Mouse (Mus musculus): ENCODE measurements around the gene Twsg1. TPM values are rescaled to one million over a fixed set of nuclear protein-coding genes. Genes with fewer than 3 reads are reported as not detected.

Gene Twsg1
- polyA plus RNA-seq, 1 experiment from 2014 or later, result 96.2 TPM

- DNase-seq (ENCODE audit: low spot score), result no peak
- no peaks in the 10 kb centered on the region; the same call in 1 of the 2 replicates for H3K4me1 ChIP-seq (ENCODE audit: control insufficient read depth, insufficient read depth, low read length)
- no peak overlapping the region for H3K4me3 ChIP-seq (ENCODE audit: low read depth, low read length)
- ATAC-seq (ENCODE audit: insufficient read depth, low FRiP score, low TSS enrichment), result no peak
- H3K9ac ChIP-seq (ENCODE audit: low read length), result no peak overlapping the region
- H3K27ac ChIP-seq (ENCODE audit: low read depth, low read length), result no peak overlapping the region
- WGBS, result 94% methylated on average over 2 of the region's 2 CpGs
- no peaks in the 10 kb centered on the region for H3K36me3 ChIP-seq (ENCODE audit: control insufficient read depth, insufficient read depth, low read length)
- H3K4me2 ChIP-seq (ENCODE audit: low read depth), result no peak overlapping the region
- H3K27me3 ChIP-seq (ENCODE audit: control insufficient read depth, insufficient read depth, low read length), result no peaks in the 10 kb centered on the region
- no peaks in the 10 kb centered on the region for H3K9me3 ChIP-seq (ENCODE audit: control insufficient read depth, low read length)
Measured at GRCm38 (mm10) chr17:65912202-65912601, 38.8 kb downstream of the Twsg1 start.

- H3K9me3 ChIP-seq (ENCODE audit: control insufficient read depth, low read length), result no peaks in the 10 kb centered on the region
- ATAC-seq (ENCODE audit: insufficient read depth, low FRiP score, low TSS enrichment), result no peak
- no peak for DNase-seq (ENCODE audit: low spot score)
- H3K27ac ChIP-seq (ENCODE audit: low read depth, low read length), result no peak overlapping the region
- WGBS, result 75% methylated on average over 15 of the region's 15 CpGs
- no peaks in the 10 kb centered on the region for H3K27me3 ChIP-seq (ENCODE audit: control insufficient read depth, insufficient read depth, low read length)
- no peaks in the 10 kb centered on the region; the same call in 1 of the 2 replicates for H3K4me1 ChIP-seq (ENCODE audit: control insufficient read depth, insufficient read depth, low read length)
- no peak overlapping the region for H3K9ac ChIP-seq (ENCODE audit: low read length)
- no peak overlapping the region for H3K4me2 ChIP-seq (ENCODE audit: low read depth)
- H3K4me3 ChIP-seq (ENCODE audit: low read depth, low read length), result no peak overlapping the region
- H3K36me3 ChIP-seq (ENCODE audit: control insufficient read depth, insufficient read depth, low read length), result no peaks in the 10 kb centered on the region
Measured at GRCm38 (mm10) chr17:65911285-65912069, 39.5 kb downstream of the Twsg1 start.

GRCm38 (mm10) chr17:65908270-65908669 lies 42.8 kb downstream of the Twsg1 start:
- Histone ChIP-seq H3K9me3 (ENCODE audit: control insufficient read depth, low read length) (no peaks in the 10 kb centered on the region), H3K4me3 (ENCODE audit: low read depth, low read length) (no peak overlapping the region), H3K36me3 (ENCODE audit: control insufficient read depth, insufficient read depth, low read length) (no peaks in the 10 kb centered on the region), H3K4me1 (ENCODE audit: control insufficient read depth, insufficient read depth, low read length) (no peaks in the 10 kb centered on the region), H3K4me2 (ENCODE audit: low read depth) (no peak overlapping the region), H3K27me3 (ENCODE audit: control insufficient read depth, insufficient read depth, low read length) (no peaks in the 10 kb centered on the region), H3K27ac (ENCODE audit: low read depth, low read length) (no peak overlapping the region), H3K9ac (ENCODE audit: low read length) (no peak overlapping the region)
- DNase-seq (ENCODE audit: low spot score) (no peak), ATAC-seq (ENCODE audit: insufficient read depth, low FRiP score, low TSS enrichment) (no peak)

- ATAC-seq (ENCODE audit: insufficient read depth, low FRiP score, low TSS enrichment) (no peak), DNase-seq (ENCODE audit: low spot score) (no peak)
- Histone ChIP-seq H3K36me3 (ENCODE audit: control insufficient read depth, insufficient read depth, low read length) (no peaks in the 10 kb centered on the region), H3K27ac (ENCODE audit: low read depth, low read length) (no peak overlapping the region), H3K4me2 (ENCODE audit: low read depth) (no peak overlapping the region), H3K9me3 (ENCODE audit: control insufficient read depth, low read length) (no peaks in the 10 kb centered on the region), H3K9ac (ENCODE audit: low read length) (no peak overlapping the region), H3K4me1 (ENCODE audit: control insufficient read depth, insufficient read depth, low read length) (no peaks in the 10 kb centered on the region), H3K27me3 (ENCODE audit: control insufficient read depth, insufficient read depth, low read length) (no peaks in the 10 kb centered on the region), H3K4me3 (ENCODE audit: low read depth, low read length) (no peak overlapping the region)
- 68% methylated on average over 11 of the region's 11 CpGs for WGBS
Measured at GRCm38 (mm10) chr17:65906895-65907401, 44.1 kb downstream of the Twsg1 start.

- H3K4me1 ChIP-seq (ENCODE audit: control insufficient read depth, insufficient read depth, low read length), result no peaks in the 10 kb centered on the region
- no peaks in the 10 kb centered on the region for H3K36me3 ChIP-seq (ENCODE audit: control insufficient read depth, insufficient read depth, low read length)
- ATAC-seq (ENCODE audit: insufficient read depth, low FRiP score, low TSS enrichment), result no peak
- WGBS, result 52% methylated on average over 11 of the region's 12 CpGs
- no peak for DNase-seq (ENCODE audit: low spot score)
- H3K9me3 ChIP-seq (ENCODE audit: control insufficient read depth, low read length), result no peaks in the 10 kb centered on the region
- H3K4me3 ChIP-seq (ENCODE audit: low read depth, low read length), result no peak overlapping the region
- no peak overlapping the region for H3K9ac ChIP-seq (ENCODE audit: low read length)
- H3K4me2 ChIP-seq (ENCODE audit: low read depth), result no peak overlapping the region
- no peaks in the 10 kb centered on the region for H3K27me3 ChIP-seq (ENCODE audit: control insufficient read depth, insufficient read depth, low read length)
- H3K27ac ChIP-seq (ENCODE audit: low read depth, low read length), result no peak overlapping the region
Measured at GRCm38 (mm10) chr17:65906313-65906894, 44.6 kb downstream of the Twsg1 start.

- H3K27me3 ChIP-seq (ENCODE audit: control insufficient read depth, insufficient read depth, low read length), result no peaks in the 10 kb centered on the region
- H3K9ac ChIP-seq (ENCODE audit: low read length), result no peak overlapping the region
- H3K4me1 ChIP-seq (ENCODE audit: control insufficient read depth, insufficient read depth, low read length), result no peaks in the 10 kb centered on the region
- H3K9me3 ChIP-seq (ENCODE audit: control insufficient read depth, low read length), result no peaks in the 10 kb centered on the region
- H3K4me2 ChIP-seq (ENCODE audit: low read depth), result no peak overlapping the region
- 92% methylated on average over 14 of the region's 14 CpGs for WGBS
- DNase-seq (ENCODE audit: low spot score), result no peak
- H3K27ac ChIP-seq (ENCODE audit: low read depth, low read length), result no peak overlapping the region
- ATAC-seq (ENCODE audit: insufficient read depth, low FRiP score, low TSS enrichment), result no peak
- no peak overlapping the region for H3K4me3 ChIP-seq (ENCODE audit: low read depth, low read length)
- no peaks in the 10 kb centered on the region for H3K36me3 ChIP-seq (ENCODE audit: control insufficient read depth, insufficient read depth, low read length)
Measured at GRCm38 (mm10) chr17:65905241-65905640, 45.8 kb downstream of the Twsg1 start.

- H3K9me3 ChIP-seq (ENCODE audit: control insufficient read depth, low read length), result no peaks in the 10 kb centered on the region
- H3K4me2 ChIP-seq (ENCODE audit: low read depth), result no peak overlapping the region
- H3K27ac ChIP-seq (ENCODE audit: low read depth, low read length), result no peak overlapping the region
- no peaks in the 10 kb centered on the region for H3K4me1 ChIP-seq (ENCODE audit: control insufficient read depth, insufficient read depth, low read length)
- ATAC-seq (ENCODE audit: insufficient read depth, low FRiP score, low TSS enrichment) (no peak), DNase-seq (ENCODE audit: low spot score) (no peak)
- WGBS, result 95% methylated on average over 8 of the region's 8 CpGs
- no peaks in the 10 kb centered on the region for H3K36me3 ChIP-seq (ENCODE audit: control insufficient read depth, insufficient read depth, low read length)
- H3K27me3 ChIP-seq (ENCODE audit: control insufficient read depth, insufficient read depth, low read length), result no peaks in the 10 kb centered on the region
- no peak overlapping the region for H3K4me3 ChIP-seq (ENCODE audit: low read depth, low read length)
- H3K9ac ChIP-seq (ENCODE audit: low read length), result no peak overlapping the region
Measured at GRCm38 (mm10) chr17:65903826-65904225, 47.2 kb downstream of the Twsg1 start.

GRCm38 (mm10) chr17:65903011-65903410 lies 48.0 kb downstream of the Twsg1 start:
- WGBS, result 94% methylated on average over 1 of the region's 1 CpGs
- H3K4me2 ChIP-seq (ENCODE audit: low read depth), result no peak overlapping the region
- no peaks in the 10 kb centered on the region for H3K36me3 ChIP-seq (ENCODE audit: control insufficient read depth, insufficient read depth, low read length)
- H3K9ac ChIP-seq (ENCODE audit: low read length), result no peak overlapping the region
- no peaks in the 10 kb centered on the region for H3K27me3 ChIP-seq (ENCODE audit: control insufficient read depth, insufficient read depth, low read length)
- H3K4me3 ChIP-seq (ENCODE audit: low read depth, low read length), result no peak overlapping the region
- no peak overlapping the region for H3K27ac ChIP-seq (ENCODE audit: low read depth, low read length)
- DNase-seq (ENCODE audit: low spot score), result no peak
- ATAC-seq (ENCODE audit: insufficient read depth, low FRiP score, low TSS enrichment), result no peak
- H3K9me3 ChIP-seq (ENCODE audit: control insufficient read depth, low read length), result no peaks in the 10 kb centered on the region
- no peaks in the 10 kb centered on the region for H3K4me1 ChIP-seq (ENCODE audit: control insufficient read depth, insufficient read depth, low read length)

GRCm38 (mm10) chr17:65902281-65902680 lies 48.7 kb downstream of the Twsg1 start:
- Histone ChIP-seq H3K4me3 (ENCODE audit: low read depth, low read length) (no peak overlapping the region), H3K9ac (ENCODE audit: low read length) (no peak overlapping the region), H3K27me3 (ENCODE audit: control insufficient read depth, insufficient read depth, low read length) (no peaks in the 10 kb centered on the region), H3K4me2 (ENCODE audit: low read depth) (no peak overlapping the region), H3K9me3 (ENCODE audit: control insufficient read depth, low read length) (no peaks in the 10 kb centered on the region), H3K36me3 (ENCODE audit: control insufficient read depth, insufficient read depth, low read length) (no peaks in the 10 kb centered on the region), H3K4me1 (ENCODE audit: control insufficient read depth, insufficient read depth, low read length) (no peaks in the 10 kb centered on the region), H3K27ac (ENCODE audit: low read depth, low read length) (no peak overlapping the region)
- WGBS, result 90% methylated on average over 6 of the region's 6 CpGs
- no peak for DNase-seq (ENCODE audit: low spot score)
- no peak for ATAC-seq (ENCODE audit: insufficient read depth, low FRiP score, low TSS enrichment)

Measured in neural tube, embryonic 11.5 days (tissue).